ENCODE assay signal across 21 mouse cellular contexts in genomic region chr11:118375461-118375860, GRCm38 (mm10). TPM values are rescaled to one million over a fixed set of nuclear protein-coding genes. Genes with fewer than 3 reads are reported as not detected.
"Had no signal": no experiment of that assay in that cellular context is flagged by ENCODE, and none has a peak within 500 bp of the region (broad histone marks: within the 10 kb centered on the region; RNA-seq: fewer than 3 reads in every experiment).

No protein-coding gene starts in this region.

- H3K4me3 ChIP-seq: left cerebral cortex, adult 2 months; limb, embryonic 12.5 days; liver, embryonic 12.5 days; liver, embryonic 15.5 days; lung, embryonic 15.5 days; megakaryocyte, embryonic 14.5 days; midbrain, embryonic 10.5 days; neural tube, embryonic 12.5 days; neural tube, embryonic 15.5 days had no signal

- H3K36me3 ChIP-seq: limb, embryonic 12.5 days; liver, embryonic 12.5 days; liver, embryonic 15.5 days; lung, embryonic 15.5 days; midbrain, embryonic 10.5 days; neural tube, embryonic 12.5 days; neural tube, embryonic 15.5 days had no signal

- DNase-seq: kidney, adult 18-20 months; kidney, postnatal 36 days; layer of hippocampus, postnatal 36 days; liver; lung, adult 18-20 months; lung, postnatal 10 days; lung, postnatal 36 days; right cerebral cortex, adult 18-20 months; thymus, adult 18-20 months had no signal

- H3K27me3 ChIP-seq: limb, embryonic 12.5 days; liver, embryonic 15.5 days; lung, embryonic 15.5 days; neural tube, embryonic 12.5 days; neural tube, embryonic 15.5 days had no signal

- H3K4me1 ChIP-seq: liver, embryonic 12.5 days; liver, embryonic 15.5 days; lung, embryonic 15.5 days had no signal

- H3K9me3 ChIP-seq: limb, embryonic 12.5 days; liver, embryonic 12.5 days; liver, embryonic 15.5 days; lung, embryonic 15.5 days; megakaryocyte, embryonic 14.5 days; midbrain, embryonic 10.5 days; neural tube, embryonic 12.5 days; neural tube, embryonic 15.5 days had no signal

- H3K27ac ChIP-seq: kidney, postnatal 0 days; left cerebral cortex, adult 2 months; limb, embryonic 12.5 days; liver, embryonic 12.5 days; liver, embryonic 15.5 days; lung, embryonic 15.5 days; midbrain, embryonic 10.5 days; neural tube, embryonic 12.5 days; neural tube, embryonic 15.5 days; stomach, postnatal 0 days had no signal

RNA-seq across cellular contexts. Expression of gene Cep295nl, which starts 33.2 kb away (rescaled TPM):
- polyA plus RNA-seq: liver, embryonic 15.5 days; stomach, embryonic 14.5 days had no signal
